Mouse (Mus musculus): ENCODE measurements around the gene Nfasc.

The Nfasc gene

GRCm38 (mm10) chr1:132703467-132703866, 38.1 kb downstream of the Nfasc start:
- Histone ChIP-seq H3K36me3 (ENCODE audit: control insufficient read depth, insufficient read depth, low read length, poor library complexity, severe bottlenecking) (no peaks in the 10 kb centered on the region), H3K27me3 (ENCODE audit: control insufficient read depth, insufficient read depth, low read length, poor library complexity, severe bottlenecking) (no peaks in the 10 kb centered on the region)
- DNase-seq (ENCODE audit: low read depth, low spot score): no peak

- H3K27me3 ChIP-seq (ENCODE audit: control insufficient read depth, insufficient read depth, low read length, poor library complexity, severe bottlenecking): no peaks in the 10 kb centered on the region; the same call in 1 of the 2 replicates
- DNase-seq (ENCODE audit: low read depth, low spot score): no peak
- H3K36me3 ChIP-seq (ENCODE audit: control insufficient read depth, insufficient read depth, low read length, poor library complexity, severe bottlenecking): no peaks in the 10 kb centered on the region
Observed at GRCm38 (mm10) chr1:132696926-132697325, 44.7 kb downstream of the Nfasc start.

- DNase-seq (ENCODE audit: low read depth, low spot score): no peak
- no peaks in the 10 kb centered on the region; the same call in 1 of the 2 replicates for H3K27me3 ChIP-seq (ENCODE audit: control insufficient read depth, insufficient read depth, low read length, poor library complexity, severe bottlenecking)
- H3K36me3 ChIP-seq (ENCODE audit: control insufficient read depth, insufficient read depth, low read length, poor library complexity, severe bottlenecking): no peaks in the 10 kb centered on the region
Observed at GRCm38 (mm10) chr1:132696232-132696631, 45.4 kb downstream of the Nfasc start.

GRCm38 (mm10) chr1:132694007-132694406, 47.6 kb downstream of the Nfasc start:
- H3K36me3 ChIP-seq (ENCODE audit: control insufficient read depth, insufficient read depth, low read length, poor library complexity, severe bottlenecking): no peaks in the 10 kb centered on the region
- no peak for DNase-seq (ENCODE audit: low read depth, low spot score)

GRCm38 (mm10) chr1:132689181-132689580, 52.4 kb downstream of the Nfasc start:
- no peaks in the 10 kb centered on the region for H3K27me3 ChIP-seq (ENCODE audit: control insufficient read depth, insufficient read depth, low read length, poor library complexity, severe bottlenecking)
- DNase-seq (ENCODE audit: low read depth, low spot score): no peak
- no peaks in the 10 kb centered on the region for H3K36me3 ChIP-seq (ENCODE audit: control insufficient read depth, insufficient read depth, low read length, poor library complexity, severe bottlenecking)

More at GRCm38 (mm10) chr1:132694007-132694406, 47.6 kb downstream of the Nfasc start:
- H3K27me3 ChIP-seq (ENCODE audit: control insufficient read depth, insufficient read depth, low read length, poor library complexity, severe bottlenecking): no peaks in the 10 kb centered on the region; the same call in 1 of the 2 replicates

GRCm38 (mm10) chr1:132678935-132679334, 62.7 kb downstream of the Nfasc start:
- Histone ChIP-seq H3K27me3 (ENCODE audit: control insufficient read depth, insufficient read depth, low read length, poor library complexity, severe bottlenecking) (no peaks in the 10 kb centered on the region), H3K36me3 (ENCODE audit: control insufficient read depth, insufficient read depth, low read length, poor library complexity, severe bottlenecking) (no peaks in the 10 kb centered on the region)
- DNase-seq (ENCODE audit: low read depth, low spot score): no peak

- DNase-seq (ENCODE audit: low read depth, low spot score): no peak
- Histone ChIP-seq H3K27me3 (ENCODE audit: control insufficient read depth, insufficient read depth, low read length, poor library complexity, severe bottlenecking) (no peaks in the 10 kb centered on the region), H3K36me3 (ENCODE audit: control insufficient read depth, insufficient read depth, low read length, poor library complexity, severe bottlenecking) (no peaks in the 10 kb centered on the region)
Observed at GRCm38 (mm10) chr1:132678076-132678475, 63.5 kb downstream of the Nfasc start.

GRCm38 (mm10) chr1:132672704-132673103, 68.9 kb downstream of the Nfasc start:
- H3K27me3 ChIP-seq (ENCODE audit: control insufficient read depth, insufficient read depth, low read length, poor library complexity, severe bottlenecking): no peaks in the 10 kb centered on the region
- H3K36me3 ChIP-seq (ENCODE audit: control insufficient read depth, insufficient read depth, low read length, poor library complexity, severe bottlenecking): no peaks in the 10 kb centered on the region
- DNase-seq (ENCODE audit: low read depth, low spot score): no peak

- Histone ChIP-seq H3K27me3 (ENCODE audit: control insufficient read depth, insufficient read depth, low read length, poor library complexity, severe bottlenecking) (no peaks in the 10 kb centered on the region), H3K36me3 (ENCODE audit: control insufficient read depth, insufficient read depth, low read length, poor library complexity, severe bottlenecking) (no peaks in the 10 kb centered on the region)
- DNase-seq (ENCODE audit: low read depth, low spot score): no peak
Observed at GRCm38 (mm10) chr1:132669200-132669599, 72.4 kb downstream of the Nfasc start.

- no peaks in the 10 kb centered on the region for H3K27me3 ChIP-seq (ENCODE audit: control insufficient read depth, insufficient read depth, low read length, poor library complexity, severe bottlenecking)
- DNase-seq (ENCODE audit: low read depth, low spot score): no peak
- no peaks in the 10 kb centered on the region for H3K36me3 ChIP-seq (ENCODE audit: control insufficient read depth, insufficient read depth, low read length, poor library complexity, severe bottlenecking)
Observed at GRCm38 (mm10) chr1:132660354-132660753, 81.2 kb downstream of the Nfasc start.

- no peak for DNase-seq (ENCODE audit: low read depth, low spot score)
- Histone ChIP-seq H3K36me3 (ENCODE audit: control insufficient read depth, insufficient read depth, low read length, poor library complexity, severe bottlenecking) (no peaks in the 10 kb centered on the region), H3K27me3 (ENCODE audit: control insufficient read depth, insufficient read depth, low read length, poor library complexity, severe bottlenecking) (no peaks in the 10 kb centered on the region)
Observed at GRCm38 (mm10) chr1:132659604-132660003, 82.0 kb downstream of the Nfasc start.

- H3K27me3 ChIP-seq (ENCODE audit: control insufficient read depth, insufficient read depth, low read length, poor library complexity, severe bottlenecking): no peaks in the 10 kb centered on the region
- no peak for DNase-seq (ENCODE audit: low read depth, low spot score)
- H3K36me3 ChIP-seq (ENCODE audit: control insufficient read depth, insufficient read depth, low read length, poor library complexity, severe bottlenecking): no peaks in the 10 kb centered on the region
Observed at GRCm38 (mm10) chr1:132655611-132656010, 86.0 kb downstream of the Nfasc start.

GRCm38 (mm10) chr1:132654769-132655168, 86.8 kb downstream of the Nfasc start:
- DNase-seq (ENCODE audit: low read depth, low spot score): no peak
- Histone ChIP-seq H3K27me3 (ENCODE audit: control insufficient read depth, insufficient read depth, low read length, poor library complexity, severe bottlenecking) (no peaks in the 10 kb centered on the region), H3K36me3 (ENCODE audit: control insufficient read depth, insufficient read depth, low read length, poor library complexity, severe bottlenecking) (no peaks in the 10 kb centered on the region)

- DNase-seq (ENCODE audit: low read depth, low spot score): no peak
- Histone ChIP-seq H3K36me3 (ENCODE audit: control insufficient read depth, insufficient read depth, low read length, poor library complexity, severe bottlenecking) (no peaks in the 10 kb centered on the region), H3K27me3 (ENCODE audit: control insufficient read depth, insufficient read depth, low read length, poor library complexity, severe bottlenecking) (no peaks in the 10 kb centered on the region)
Observed at GRCm38 (mm10) chr1:132653841-132654457, 87.6 kb downstream of the Nfasc start.

- no peaks in the 10 kb centered on the region for H3K36me3 ChIP-seq (ENCODE audit: control insufficient read depth, insufficient read depth, low read length, poor library complexity, severe bottlenecking)
- H3K27me3 ChIP-seq (ENCODE audit: control insufficient read depth, insufficient read depth, low read length, poor library complexity, severe bottlenecking): no peaks in the 10 kb centered on the region
- DNase-seq (ENCODE audit: low read depth, low spot score): no peak
Observed at GRCm38 (mm10) chr1:132653161-132653560, 88.4 kb downstream of the Nfasc start.

GRCm38 (mm10) chr1:132650680-132651079, 90.9 kb downstream of the Nfasc start:
- no peak for DNase-seq (ENCODE audit: low read depth, low spot score)

More at GRCm38 (mm10) chr1:132650680-132651079, 90.9 kb downstream of the Nfasc start:
- no peaks in the 10 kb centered on the region for H3K36me3 ChIP-seq (ENCODE audit: control insufficient read depth, insufficient read depth, low read length, poor library complexity, severe bottlenecking)
- H3K27me3 ChIP-seq (ENCODE audit: control insufficient read depth, insufficient read depth, low read length, poor library complexity, severe bottlenecking): no peaks in the 10 kb centered on the region
